Mouse (Mus musculus): ENCODE results near the gene Cbfa2t2. TPM values are rescaled to one million over a fixed set of nuclear protein-coding genes. Genes with fewer than 3 reads are reported as not detected.

Cbfa2t2 gene
- polyA plus RNA-seq, 1 experiment from 2014 or later = 84.0 TPM

- WGBS = 26% methylated on average over 11 of the region's 11 CpGs
- peak overlapping the region; percentile 54; the same call in 1 of the 2 replicates for H3K9ac ChIP-seq
- ATAC-seq (ENCODE audit: low FRiP score) = peak; percentile 33; the same call in 1 of the 2 replicates
- H3K4me3 ChIP-seq (replicated peaks) = peak overlapping the region; percentile 38
- H3K27me3 ChIP-seq = 0 out of 2 replicates have a peak, but pooled peaks cover 5% of the 10 kb centered on the region
- H3K27ac ChIP-seq = peak overlapping the region; percentile 93
- peaks cover 23% of the 10 kb centered on the region for H3K4me1 ChIP-seq
- no peaks in the 10 kb centered on the region for H3K36me3 ChIP-seq (replicated peaks)
- H3K4me2 ChIP-seq = peak overlapping the region; percentile 65
- no peaks in the 10 kb centered on the region for H3K9me3 ChIP-seq
Observed at GRCm38 (mm10) chr2:154426905-154427852, 9.1 kb upstream of the Cbfa2t2 start.

DNA sequence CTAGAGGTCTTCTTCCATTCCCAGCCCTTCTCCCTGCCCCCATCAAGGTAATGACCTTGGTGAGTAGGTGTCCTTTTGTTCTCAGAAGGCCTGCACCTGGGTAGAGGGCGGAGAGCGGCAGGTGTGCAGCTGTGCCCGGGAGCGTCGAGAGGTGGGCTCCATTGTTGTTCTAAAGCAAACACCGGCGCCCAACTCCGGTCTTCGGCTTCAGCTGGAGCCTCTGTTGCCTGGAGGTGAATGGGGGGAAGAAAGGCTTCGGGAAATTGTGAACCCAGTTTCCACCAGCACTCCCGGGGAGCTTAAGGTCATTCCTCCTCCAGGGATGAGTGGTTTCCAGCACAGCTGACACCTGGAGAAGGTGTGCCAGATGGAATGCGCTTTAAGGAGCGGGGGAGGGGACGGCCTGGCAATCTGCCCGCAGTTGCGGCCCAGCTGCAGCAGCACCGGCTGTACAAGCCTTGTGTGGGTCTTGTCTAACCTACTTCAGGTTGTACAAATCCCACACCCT lies 8.4 kb upstream of the Cbfa2t2 start:
- Histone ChIP-seq H3K4me2 (peak overlapping the region; percentile 39), H3K9ac (no peak overlapping the region), H3K4me3 (replicated peaks) (no peak overlapping the region), H3K27me3 (0 out of 2 replicates have a peak, but pooled peaks cover 5% of the 10 kb centered on the region), H3K4me1 (peaks cover 20% of the 10 kb centered on the region), H3K36me3 (replicated peaks) (no peaks in the 10 kb centered on the region), H3K9me3 (no peaks in the 10 kb centered on the region), H3K27ac (peak overlapping the region; percentile 93)
- no peak for ATAC-seq (ENCODE audit: low FRiP score)
- WGBS = 19% methylated on average over 17 of the region's 17 CpGs

DNA sequence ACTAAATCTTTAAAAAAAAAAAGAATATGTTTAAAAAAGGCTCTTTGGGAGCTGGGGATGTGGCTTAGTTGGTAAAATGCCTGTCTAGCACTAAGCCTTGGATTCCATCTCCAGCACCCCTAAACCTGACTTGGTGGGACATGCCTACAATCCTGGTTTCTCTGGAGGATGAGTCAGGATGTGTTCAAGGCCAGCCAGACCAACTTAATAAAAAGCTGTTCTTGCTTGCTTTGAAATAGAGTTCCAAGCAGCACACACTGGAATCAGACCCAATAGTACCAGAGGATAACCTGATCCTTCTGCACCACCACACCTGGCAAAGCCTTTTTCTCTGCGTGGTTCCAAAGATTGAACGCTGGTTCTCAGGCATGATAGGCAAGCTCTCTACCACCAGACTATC lies 5.7 kb upstream of the Cbfa2t2 start:
- ATAC-seq (ENCODE audit: low FRiP score) = no peak
- WGBS = 95% methylated on average over 2 of the region's 2 CpGs
- H3K4me3 ChIP-seq (replicated peaks) = no peak overlapping the region
- H3K9me3 ChIP-seq = no peaks in the 10 kb centered on the region
- 0 out of 2 replicates have a peak, but pooled peaks cover 5% of the 10 kb centered on the region for H3K27me3 ChIP-seq
- H3K36me3 ChIP-seq (replicated peaks) = no peaks in the 10 kb centered on the region
- H3K9ac ChIP-seq = no peak overlapping the region
- no peak overlapping the region for H3K4me2 ChIP-seq
- no peak overlapping the region for H3K27ac ChIP-seq
- H3K4me1 ChIP-seq = peaks cover 28% of the 10 kb centered on the region

GRCm38 (mm10) chr2:154432696-154433095 lies 3.6 kb upstream of the Cbfa2t2 start:
- no peak overlapping the region for H3K27ac ChIP-seq
- H3K9me3 ChIP-seq = no peaks in the 10 kb centered on the region
- 77% methylated on average over 2 of the region's 2 CpGs for WGBS
- 0 out of 2 replicates have a peak, but pooled peaks cover 5% of the 10 kb centered on the region for H3K27me3 ChIP-seq
- H3K4me3 ChIP-seq (replicated peaks) = no peak overlapping the region
- no peak for ATAC-seq (ENCODE audit: low FRiP score)
- no peak overlapping the region for H3K4me2 ChIP-seq
- no peaks in the 10 kb centered on the region for H3K36me3 ChIP-seq (replicated peaks)
- H3K4me1 ChIP-seq = peaks cover 25% of the 10 kb centered on the region
- H3K9ac ChIP-seq = no peak overlapping the region

DNA sequence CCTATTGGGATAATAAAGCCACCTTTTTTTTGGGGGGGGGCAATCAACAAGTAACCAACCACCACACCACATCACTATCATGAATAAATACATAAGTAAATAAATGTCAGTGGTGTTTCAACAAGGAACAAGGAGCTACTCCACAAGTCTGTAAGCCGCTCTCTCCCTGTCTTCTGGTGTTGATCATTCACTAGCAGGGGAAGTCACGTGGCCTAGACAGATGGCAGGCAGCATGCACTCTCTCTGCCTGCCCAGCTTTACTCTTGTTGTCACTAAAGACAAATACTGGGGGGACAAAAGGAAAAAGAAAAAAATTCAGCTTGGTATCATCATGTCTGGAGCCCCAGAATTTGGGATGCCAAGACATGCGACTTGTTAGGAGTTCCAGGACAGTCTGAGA lies 2.9 kb upstream of the Cbfa2t2 start:
- Histone ChIP-seq H3K9me3 (no peaks in the 10 kb centered on the region), H3K4me1 (peaks cover 25% of the 10 kb centered on the region), H3K4me2 (no peak overlapping the region), H3K36me3 (replicated peaks) (no peaks in the 10 kb centered on the region), H3K4me3 (replicated peaks) (no peak overlapping the region), H3K9ac (no peak overlapping the region), H3K27ac (no peak overlapping the region), H3K27me3 (no peaks in the 10 kb centered on the region)
- WGBS = 70% methylated on average over 3 of the region's 3 CpGs
- no peak for ATAC-seq (ENCODE audit: low FRiP score)

- Histone ChIP-seq H3K9ac (no peak overlapping the region), H3K4me3 (replicated peaks) (no peak overlapping the region), H3K4me1 (peaks cover 38% of the 10 kb centered on the region), H3K27me3 (no peaks in the 10 kb centered on the region), H3K9me3 (no peaks in the 10 kb centered on the region), H3K4me2 (no peak overlapping the region), H3K27ac (no peak overlapping the region), H3K36me3 (replicated peaks) (no peaks in the 10 kb centered on the region)
- 93% methylated on average over 7 of the region's 7 CpGs for whole genome bisulfite sequencing
- no peak for ATAC-seq (ENCODE audit: low FRiP score)
Observed at GRCm38 (mm10) chr2:154434690-154435089, 1.6 kb upstream of the Cbfa2t2 start.

DNA sequence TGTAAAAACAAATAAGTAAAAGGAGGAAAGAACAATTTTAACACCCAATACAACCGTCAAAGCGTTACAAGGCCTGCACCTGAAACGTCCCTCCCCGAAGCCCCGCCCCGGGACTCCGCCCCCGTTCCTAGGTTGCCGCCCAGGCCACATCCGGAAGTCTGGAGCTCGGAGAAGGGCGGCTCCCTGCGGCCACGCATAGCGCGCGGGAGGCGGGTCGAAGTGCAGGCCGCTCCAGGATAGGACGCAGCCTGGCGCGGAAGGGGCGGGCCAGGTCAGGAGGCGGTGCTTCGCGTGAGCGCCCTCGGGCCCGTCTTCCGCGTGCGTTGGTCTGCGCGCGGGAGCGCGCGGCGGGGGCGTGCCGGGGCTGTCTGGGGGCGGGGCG lies 214 bp upstream of the Cbfa2t2 start:
- H3K4me2 ChIP-seq = peak overlapping the region; percentile 62
- 0% methylated on average over 44 of the region's 44 CpGs for WGBS
- no peaks in the 10 kb centered on the region for H3K36me3 ChIP-seq (replicated peaks)
- H3K4me3 ChIP-seq (replicated peaks) = peak overlapping the region; percentile 94
- H3K9ac ChIP-seq = peak overlapping the region; percentile 97
- H3K4me1 ChIP-seq = peaks cover 39% of the 10 kb centered on the region
- H3K27me3 ChIP-seq = no peaks in the 10 kb centered on the region
- ATAC-seq (ENCODE audit: low FRiP score) = peak; percentile 99
- H3K9me3 ChIP-seq = no peaks in the 10 kb centered on the region
- H3K27ac ChIP-seq = peak overlapping the region; percentile 94

GRCm38 (mm10) chr2:154437191-154437527 lies 878 bp downstream of the Cbfa2t2 start:
- H3K27me3 ChIP-seq = no peaks in the 10 kb centered on the region
- H3K9ac ChIP-seq = peak overlapping the region; percentile 97
- H3K36me3 ChIP-seq (replicated peaks) = no peaks in the 10 kb centered on the region
- WGBS = 19% methylated on average over 7 of the region's 7 CpGs
- no peak for ATAC-seq (ENCODE audit: low FRiP score)
- H3K4me2 ChIP-seq = peak overlapping the region; percentile 62
- H3K9me3 ChIP-seq = no peaks in the 10 kb centered on the region
- H3K4me1 ChIP-seq = peaks cover 39% of the 10 kb centered on the region
- peak overlapping the region; percentile 94 for H3K27ac ChIP-seq
- H3K4me3 ChIP-seq (replicated peaks) = peak overlapping the region; percentile 94

DNA sequence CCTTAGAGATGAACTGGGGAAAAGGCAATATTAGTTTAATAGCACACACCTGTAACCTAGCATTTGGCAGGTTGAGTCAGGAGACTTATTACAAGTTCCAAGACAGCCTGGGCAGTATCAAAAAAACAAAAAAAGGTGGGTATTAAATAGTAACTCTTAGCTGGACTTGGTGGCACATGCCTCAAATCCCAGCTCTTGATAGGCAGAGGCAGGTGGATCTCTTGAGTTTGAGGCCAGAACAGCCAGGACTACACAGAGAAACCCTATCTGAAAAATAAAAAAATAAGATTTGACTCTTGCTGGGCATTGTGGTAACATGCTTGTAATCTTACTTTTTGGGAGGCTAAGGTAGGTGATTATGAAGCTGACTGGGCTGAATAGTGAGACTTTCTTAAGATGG lies 4.2 kb downstream of the Cbfa2t2 start:
- no peaks in the 10 kb centered on the region for H3K9me3 ChIP-seq
- H3K4me2 ChIP-seq = no peak overlapping the region
- no peak for ATAC-seq (ENCODE audit: low FRiP score)
- peaks cover 32% of the 10 kb centered on the region for H3K4me1 ChIP-seq
- H3K27ac ChIP-seq = no peak overlapping the region
- no peak overlapping the region for H3K9ac ChIP-seq
- H3K36me3 ChIP-seq (replicated peaks) = peaks cover 12% of the 10 kb centered on the region; the same call in 1 of the 2 replicates
- H3K4me3 ChIP-seq (replicated peaks) = no peak overlapping the region
- no peaks in the 10 kb centered on the region for H3K27me3 ChIP-seq

DNA sequence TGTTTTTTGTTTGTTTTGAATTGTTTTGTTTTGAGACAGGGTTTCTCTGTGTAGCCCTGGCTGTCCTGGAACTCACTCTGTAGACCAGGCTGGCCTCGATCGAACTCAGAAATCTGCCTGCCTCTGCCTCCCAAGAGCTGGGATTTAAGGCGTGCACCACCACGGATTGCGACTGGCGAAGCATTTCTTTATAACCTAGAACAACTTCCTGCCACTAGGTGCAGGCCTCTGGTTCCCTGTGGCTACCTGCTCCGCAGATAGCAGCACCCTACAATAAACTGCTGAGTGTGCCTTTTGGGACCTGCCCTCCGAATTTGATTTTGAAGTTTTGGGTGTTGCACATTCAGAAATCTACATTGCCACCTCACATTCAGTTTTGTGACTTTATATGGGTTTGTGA lies 11.5 kb downstream of the Cbfa2t2 start:
- Histone ChIP-seq H3K4me3 (replicated peaks) (no peak overlapping the region), H3K27me3 (no peaks in the 10 kb centered on the region), H3K9ac (no peak overlapping the region), H3K27ac (no peak overlapping the region), H3K9me3 (no peaks in the 10 kb centered on the region), H3K4me1 (no peaks in the 10 kb centered on the region), H3K4me2 (no peak overlapping the region), H3K36me3 (replicated peaks) (peaks cover 24% of the 10 kb centered on the region)
- WGBS = 94% methylated on average over 8 of the region's 8 CpGs
- ATAC-seq (ENCODE audit: low FRiP score) = no peak

GRCm38 (mm10) chr2:154448633-154449032 lies 12.4 kb downstream of the Cbfa2t2 start:
- no peaks in the 10 kb centered on the region for H3K4me1 ChIP-seq
- no peaks in the 10 kb centered on the region for H3K27me3 ChIP-seq
- ATAC-seq (ENCODE audit: low FRiP score) = no peak
- no peak overlapping the region for H3K9ac ChIP-seq
- H3K9me3 ChIP-seq = no peaks in the 10 kb centered on the region
- no peak overlapping the region for H3K4me3 ChIP-seq (replicated peaks)
- no peak overlapping the region for H3K27ac ChIP-seq
- H3K36me3 ChIP-seq (replicated peaks) = peaks cover 17% of the 10 kb centered on the region
- no peak overlapping the region for H3K4me2 ChIP-seq

- 95% methylated on average over 2 of the region's 2 CpGs for WGBS
Observed at GRCm38 (mm10) chr2:154452951-154453350, 16.7 kb downstream of the Cbfa2t2 start.

More at GRCm38 (mm10) chr2:154452951-154453350, 16.7 kb downstream of the Cbfa2t2 start:
- Histone ChIP-seq H3K4me2 (no peak overlapping the region), H3K27ac (no peak overlapping the region), H3K9me3 (no peaks in the 10 kb centered on the region), H3K27me3 (no peaks in the 10 kb centered on the region), H3K4me3 (replicated peaks) (no peak overlapping the region), H3K36me3 (replicated peaks) (peaks cover 6% of the 10 kb centered on the region), H3K4me1 (peaks cover 8% of the 10 kb centered on the region; the same call in 1 of the 2 replicates), H3K9ac (no peak overlapping the region)
- no peak for ATAC-seq (ENCODE audit: low FRiP score)
